Mouse (Mus musculus) frontal cortex, adult 2 months (tissue): ENCODE data around the gene Sin3a. TPM values are rescaled to one million over a fixed set of nuclear protein-coding genes. Genes with fewer than 3 reads are reported as not detected.
A peak's percentile ranks its signal among the peaks of the same experiment; 100 is the strongest.

Source experiments
- DNase-seq, 2 experiments: peaks; one replicate each; pipeline ENCODE4 v3.0.0; 2022; ENCODE audit warnings: low spot score in 1 of 2; ENCODE audit errors: extremely low spot score in 1 of 2
- polyA plus RNA-seq: library from polyadenylated mRNA; depleted of rRNA; stranded (reverse); fragments of >200 nt; gene quantifications from 2 replicates; pipeline ENCODE4 v1.2.3, GENCODE M21; 2012; rRNA removed

Sin3a gene
- 27.4 and 29.9 TPM in 2 replicates for polyA plus RNA-seq

DNA sequence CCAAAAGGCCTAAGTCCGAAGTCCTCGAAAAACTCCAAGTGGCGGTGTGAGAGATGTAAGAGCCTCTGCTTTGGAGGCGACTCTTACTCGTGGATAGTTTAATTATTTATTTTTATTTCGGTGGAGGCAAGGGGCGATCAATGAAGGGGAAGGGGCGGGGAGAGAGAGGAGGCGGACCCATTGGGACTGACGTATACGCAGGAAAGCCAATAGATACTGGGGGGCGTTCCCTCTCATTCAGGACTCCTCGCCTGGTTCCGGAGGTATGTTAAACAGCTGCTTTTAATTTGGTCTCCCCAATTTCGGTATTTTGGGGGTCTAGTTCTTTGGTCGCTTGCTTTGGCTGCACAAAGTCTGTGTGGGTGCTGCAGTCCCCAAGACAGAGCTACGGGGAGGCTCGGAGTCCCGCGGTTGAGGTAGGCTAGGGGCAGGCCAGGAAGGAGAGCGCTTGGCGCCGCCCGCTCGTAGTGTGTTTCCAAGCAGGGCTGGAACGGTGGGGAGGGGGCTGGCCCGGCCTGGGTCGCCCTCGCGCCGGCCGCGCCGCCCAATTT lies at the start of gene Sin3a:
TSS of gene Sin3a (plus strand) at position 240 of the 551 bp plus-strand sequence.
- DNase-seq = peak; percentile 59 to 78

DNA sequence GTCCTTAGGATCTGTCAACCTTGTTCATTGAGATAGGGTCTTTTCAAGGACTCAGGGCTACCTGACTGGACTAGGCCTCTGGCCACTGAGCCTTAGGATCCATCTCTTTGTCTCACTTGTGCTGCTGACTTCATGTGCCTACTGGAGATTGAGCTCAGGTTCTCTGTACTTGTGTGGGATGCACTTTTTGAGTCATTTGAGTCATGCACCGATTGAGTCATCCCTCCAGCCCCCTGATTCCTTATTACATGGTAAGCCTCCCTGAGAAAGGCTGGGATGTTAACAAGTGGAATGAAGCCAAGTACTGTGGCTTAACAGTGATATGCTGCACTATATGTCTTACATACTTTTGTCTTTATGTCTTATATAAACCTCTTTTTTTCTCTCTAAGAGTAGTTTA lies 40.1 kb upstream of the Sin3a start:
- peak; percentile 57 to 68 for DNase-seq

DNA sequence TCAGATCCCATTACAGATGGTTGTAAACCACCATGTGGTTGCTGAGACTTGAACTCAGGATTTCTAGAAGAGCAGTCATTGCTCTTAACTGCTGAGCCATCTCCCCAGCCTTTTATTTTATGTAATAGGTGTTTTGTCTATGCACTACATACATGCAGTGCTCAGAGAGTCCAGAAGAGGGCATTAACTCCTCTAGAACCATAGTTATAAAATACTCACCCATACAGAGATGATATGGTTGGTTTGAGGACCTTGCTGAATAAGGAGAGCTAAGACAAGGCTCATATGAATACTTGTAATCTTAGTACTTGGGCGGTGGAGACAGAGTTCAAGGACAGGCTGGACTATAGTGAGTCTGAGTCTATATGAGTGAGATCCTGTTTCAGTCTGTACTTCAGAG lies 15.6 kb upstream of the Sin3a start:
- peak; percentile 55 to 83 for DNase-seq

DNA sequence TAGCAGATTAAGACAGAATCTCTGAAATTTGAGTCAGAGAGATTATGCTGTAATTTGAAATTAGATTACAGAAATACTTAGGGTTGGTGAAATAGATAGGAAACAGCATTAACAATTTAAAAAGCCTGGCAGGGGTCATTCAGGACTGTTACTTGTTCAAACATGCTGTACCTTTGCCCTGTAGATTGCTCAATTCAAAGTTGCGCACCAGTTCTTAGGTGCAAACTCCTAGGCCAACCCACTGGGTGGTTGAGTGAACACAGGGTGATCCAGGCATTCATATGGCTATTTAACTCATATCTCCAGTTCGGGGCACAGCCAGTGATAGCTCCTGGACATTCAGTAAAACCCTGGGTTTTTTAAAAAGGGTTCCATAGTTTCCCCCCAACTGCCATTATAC lies 7.7 kb upstream of the Sin3a start:
- DNase-seq = no peak

DNA sequence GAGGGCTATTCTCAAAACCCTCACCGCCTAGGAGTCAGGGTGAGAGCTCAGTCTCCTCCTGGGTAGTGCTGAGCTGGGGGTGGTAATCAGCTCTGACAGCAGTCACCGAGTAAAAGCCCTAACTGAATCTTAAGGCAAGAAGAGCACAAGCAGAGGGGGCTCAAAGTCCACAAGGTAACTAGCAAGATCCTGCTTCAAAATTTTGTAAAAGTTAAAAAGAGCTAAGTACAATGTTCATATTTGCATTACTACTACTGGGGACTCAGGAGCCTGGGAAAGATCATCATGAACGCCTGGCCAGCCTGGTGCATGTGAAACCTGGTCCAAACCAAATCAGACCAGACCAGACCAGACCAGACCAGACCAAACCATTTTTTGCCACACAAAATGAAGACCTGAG lies 3.6 kb upstream of the Sin3a start:
- no peak for DNase-seq

DNA sequence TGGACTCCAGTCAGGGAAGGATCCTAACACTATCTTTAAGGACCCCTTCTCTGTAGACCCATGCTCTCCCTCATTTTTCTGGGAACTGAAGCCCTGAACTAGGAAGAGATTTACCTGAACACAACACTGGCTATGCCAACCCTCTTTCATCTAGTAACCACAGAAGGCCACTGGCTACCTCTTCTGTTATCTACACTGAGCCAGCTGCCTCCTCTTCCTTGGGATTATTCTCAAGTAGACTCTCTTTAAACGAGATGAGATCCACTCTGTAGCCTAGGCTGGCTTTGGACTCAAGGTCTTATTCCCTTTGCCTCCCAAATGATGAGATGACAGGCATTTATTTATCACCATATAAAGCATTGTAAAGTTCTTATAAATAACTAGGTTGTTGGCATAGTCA lies 1.6 kb upstream of the Sin3a start:
- DNase-seq = no peak

DNA sequence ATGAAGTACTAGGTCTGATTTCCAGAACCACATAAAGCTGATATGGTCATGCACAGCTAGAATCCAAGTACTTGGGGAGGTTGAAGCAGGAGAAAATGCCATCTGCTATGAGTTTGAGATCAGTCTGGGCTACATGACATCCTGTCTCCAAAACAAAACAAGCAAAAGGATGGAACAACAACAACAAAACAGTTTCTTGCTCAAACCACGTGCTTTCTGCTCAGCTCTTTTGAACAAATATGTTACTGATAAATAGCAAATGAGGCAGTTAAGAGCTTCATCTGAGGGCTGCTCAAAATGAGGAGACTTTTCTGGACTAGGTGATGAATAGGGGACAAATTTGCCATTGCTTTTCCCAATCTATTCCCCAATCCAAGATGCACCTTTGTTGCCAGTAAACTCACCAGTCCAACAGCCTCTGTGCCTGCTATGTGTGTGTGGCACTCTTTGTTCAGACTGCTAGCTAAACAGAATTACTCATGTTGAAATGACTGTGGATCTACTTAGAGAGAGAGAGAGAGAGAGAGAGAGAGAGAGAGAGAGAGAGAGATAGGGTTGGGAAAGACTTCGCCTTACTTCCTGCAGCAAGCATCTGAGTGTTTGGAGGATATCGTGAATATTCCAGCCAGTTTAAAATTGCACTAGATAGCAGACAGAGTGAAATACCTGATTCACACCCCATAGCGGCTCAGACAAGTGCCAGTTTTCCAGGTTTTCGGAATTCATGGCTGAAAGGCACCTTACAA lies 867 bp upstream of the Sin3a start:
- DNase-seq = no peak

DNA sequence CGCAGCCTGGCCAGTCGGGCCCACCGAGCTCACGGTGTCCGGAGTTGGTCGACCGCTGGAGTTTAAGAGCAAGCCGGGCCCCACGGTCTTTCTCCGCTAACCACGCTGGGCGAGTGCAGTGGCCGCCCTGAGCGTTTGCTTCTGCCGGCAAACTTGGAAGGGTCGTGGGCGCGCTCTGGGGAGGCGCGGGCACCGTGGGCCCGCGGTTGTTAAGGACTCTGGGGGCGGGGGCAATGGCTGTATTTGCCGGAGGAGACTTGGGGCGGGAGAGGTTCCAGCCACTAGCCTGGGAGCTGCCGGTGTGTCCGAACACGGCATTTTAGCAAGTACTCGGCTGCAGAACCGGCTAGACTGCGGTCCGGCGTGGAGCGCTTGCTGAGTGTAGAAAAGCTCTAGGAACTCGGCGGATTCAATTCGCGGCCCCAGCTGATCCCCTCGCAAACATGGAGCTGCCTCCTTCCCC lies 717 bp downstream of the Sin3a start:
- DNase-seq = no peak

DNA sequence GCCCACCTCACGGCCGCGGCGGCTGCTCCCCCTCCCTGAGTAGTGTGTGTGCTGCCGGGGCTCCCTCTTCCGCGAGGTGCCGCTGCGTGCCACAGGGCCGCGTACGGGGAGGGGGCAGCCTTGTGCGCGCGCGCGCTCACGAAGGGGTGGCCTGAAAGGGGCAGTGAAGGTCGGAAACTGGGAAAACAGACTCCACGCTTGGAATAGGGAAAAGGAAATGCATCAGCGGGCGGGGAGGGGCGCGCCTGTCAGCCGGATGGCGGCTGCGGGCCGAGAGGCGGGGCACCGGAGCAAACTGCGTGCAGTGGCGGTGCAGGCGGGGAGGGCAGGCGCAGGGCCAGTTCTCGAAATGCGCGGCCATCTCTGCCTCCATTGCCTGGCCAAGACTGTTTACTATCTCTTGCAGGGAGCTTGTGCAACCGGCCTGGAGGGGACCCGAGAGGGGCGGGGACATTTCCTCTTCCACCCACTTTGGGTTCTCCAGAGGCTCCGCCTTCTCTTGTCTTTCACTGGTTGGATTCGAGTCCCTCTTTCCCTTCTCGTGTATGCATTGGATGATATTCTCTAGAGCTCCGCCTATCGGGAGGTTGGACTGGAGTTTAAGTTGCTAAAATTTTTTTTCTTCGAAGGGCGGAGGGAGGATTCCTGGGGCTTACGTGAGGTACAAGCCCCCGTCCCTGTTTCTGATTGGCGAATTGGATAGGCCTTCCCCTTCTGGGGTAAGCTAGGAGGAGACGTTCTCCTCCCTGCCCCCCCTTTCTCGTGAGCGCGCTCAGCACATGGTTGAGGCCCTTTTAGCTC lies 1.3 kb downstream of the Sin3a start:
- DNase-seq = peak; percentile 99

DNA sequence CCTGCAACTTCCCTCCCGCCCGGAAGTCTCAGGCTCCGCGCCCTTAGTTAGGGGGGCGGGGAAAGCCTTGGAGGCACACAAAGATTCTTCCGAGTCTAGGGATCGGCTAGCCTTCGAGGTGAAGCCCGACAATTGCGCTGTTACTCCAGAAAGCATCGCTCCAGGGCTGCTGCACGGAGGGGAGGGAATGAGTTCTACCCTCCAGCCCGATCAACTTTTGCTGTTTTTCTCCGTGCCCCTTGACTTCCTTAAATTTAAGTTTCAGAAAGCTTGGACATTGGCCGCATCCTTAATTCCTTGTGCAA lies 1.9 kb downstream of the Sin3a start:
- DNase-seq = no peak

DNA sequence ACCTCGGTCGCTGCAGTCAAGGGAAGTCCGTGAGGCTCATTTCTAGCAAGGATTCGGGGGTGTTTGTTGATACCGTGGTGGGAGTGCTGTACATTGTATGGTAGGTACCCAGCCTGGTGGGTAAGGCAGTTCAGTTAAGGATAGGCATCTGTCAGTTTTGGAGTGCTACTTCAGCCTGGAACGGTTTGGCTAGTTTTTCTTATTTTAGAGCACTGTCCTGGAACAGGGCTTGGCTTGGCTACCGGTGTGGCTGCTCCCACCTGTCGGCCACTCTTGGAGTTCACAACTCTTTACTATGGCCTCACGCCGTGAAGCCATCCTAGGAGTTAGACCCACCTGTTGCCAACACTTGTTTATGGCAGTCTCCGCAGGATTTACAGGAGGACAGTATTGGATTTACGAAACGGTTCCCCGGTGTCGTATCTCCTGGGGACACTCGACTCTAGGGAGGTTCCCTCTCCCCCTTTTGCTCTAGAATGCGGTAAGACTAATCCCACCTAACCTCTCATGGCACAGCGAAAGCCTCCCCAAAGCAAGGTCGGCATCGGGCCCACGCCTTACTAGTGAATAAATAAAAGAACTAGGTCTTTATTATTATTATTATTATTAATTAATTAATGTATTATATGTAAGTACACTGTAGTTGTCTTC lies 2.5 kb downstream of the Sin3a start:
- peak in 1 of 2 experiments; percentile 20 for DNase-seq

DNA sequence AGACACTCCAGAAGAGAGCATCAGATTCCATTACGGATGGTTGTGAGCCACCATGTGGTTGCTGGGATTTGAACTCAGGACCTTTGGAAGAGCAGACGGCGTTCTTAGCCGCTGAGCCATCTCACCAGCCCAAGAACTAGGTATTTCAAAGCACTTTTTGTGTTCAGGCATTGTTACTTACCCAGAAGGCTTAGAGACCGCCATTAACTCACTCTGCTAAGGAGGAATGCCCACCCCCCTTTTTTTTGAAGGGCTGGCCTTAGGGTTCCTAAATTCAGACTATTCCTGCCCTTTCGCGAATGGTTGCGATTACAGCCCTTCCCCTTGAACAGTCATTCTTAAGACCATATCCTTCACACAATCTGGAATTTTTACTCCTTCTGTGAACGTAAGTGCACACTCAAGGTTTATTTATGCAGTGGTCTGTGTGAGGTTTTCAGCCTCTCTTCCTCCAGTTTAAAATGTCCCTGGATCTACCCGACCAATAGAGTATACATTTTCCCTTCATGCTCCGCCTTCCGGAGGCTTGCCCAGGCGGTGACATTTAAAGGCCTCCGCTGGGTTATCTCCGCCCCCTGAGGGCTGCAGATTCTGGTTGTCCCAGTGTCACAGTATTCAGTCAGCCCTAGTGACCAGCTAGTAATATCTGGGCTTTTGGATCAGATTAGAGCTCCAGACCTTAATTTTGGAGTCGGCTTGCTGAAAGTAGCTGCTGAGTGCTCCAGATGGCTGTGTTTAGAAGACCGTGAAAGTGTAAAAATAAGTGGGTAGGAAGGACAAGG lies 3.2 kb downstream of the Sin3a start:
- DNase-seq = peak; percentile 47 to 72

DNA sequence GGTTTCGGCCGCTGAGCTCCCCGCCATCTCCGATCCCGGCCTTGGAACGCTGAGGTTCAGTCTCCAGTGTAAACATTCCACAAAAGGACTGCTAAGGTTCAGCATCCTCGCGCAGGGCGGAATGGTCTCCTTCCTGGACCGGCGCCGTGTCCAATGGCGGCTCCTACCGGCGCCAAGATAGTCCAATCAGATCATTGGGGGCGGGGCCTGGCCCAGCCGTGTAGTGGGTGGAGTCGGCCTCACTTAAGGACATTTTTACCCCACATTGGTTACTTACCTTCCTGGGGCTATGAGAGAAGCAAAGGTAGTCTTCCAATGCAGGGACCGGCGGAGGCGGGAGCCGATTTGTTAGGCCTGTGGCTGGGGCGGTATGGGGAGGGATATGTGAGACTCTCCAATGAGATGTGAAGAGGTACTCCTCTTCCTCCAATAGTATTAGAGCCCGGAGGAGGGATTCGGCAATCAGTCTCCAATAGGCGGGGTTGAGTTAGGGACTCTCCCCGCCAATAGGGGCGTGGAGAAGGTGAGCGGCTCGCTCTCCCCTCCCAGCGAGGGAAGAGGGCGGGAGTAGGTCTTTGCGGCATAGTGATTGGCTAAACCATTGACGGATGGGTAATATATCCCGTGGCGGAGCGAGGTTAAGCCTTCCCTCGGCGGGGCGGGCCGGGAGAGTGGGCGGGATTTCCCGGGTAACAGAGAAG lies 4.0 kb downstream of the Sin3a start:
- DNase-seq = peak; percentile 98 to 99

DNA sequence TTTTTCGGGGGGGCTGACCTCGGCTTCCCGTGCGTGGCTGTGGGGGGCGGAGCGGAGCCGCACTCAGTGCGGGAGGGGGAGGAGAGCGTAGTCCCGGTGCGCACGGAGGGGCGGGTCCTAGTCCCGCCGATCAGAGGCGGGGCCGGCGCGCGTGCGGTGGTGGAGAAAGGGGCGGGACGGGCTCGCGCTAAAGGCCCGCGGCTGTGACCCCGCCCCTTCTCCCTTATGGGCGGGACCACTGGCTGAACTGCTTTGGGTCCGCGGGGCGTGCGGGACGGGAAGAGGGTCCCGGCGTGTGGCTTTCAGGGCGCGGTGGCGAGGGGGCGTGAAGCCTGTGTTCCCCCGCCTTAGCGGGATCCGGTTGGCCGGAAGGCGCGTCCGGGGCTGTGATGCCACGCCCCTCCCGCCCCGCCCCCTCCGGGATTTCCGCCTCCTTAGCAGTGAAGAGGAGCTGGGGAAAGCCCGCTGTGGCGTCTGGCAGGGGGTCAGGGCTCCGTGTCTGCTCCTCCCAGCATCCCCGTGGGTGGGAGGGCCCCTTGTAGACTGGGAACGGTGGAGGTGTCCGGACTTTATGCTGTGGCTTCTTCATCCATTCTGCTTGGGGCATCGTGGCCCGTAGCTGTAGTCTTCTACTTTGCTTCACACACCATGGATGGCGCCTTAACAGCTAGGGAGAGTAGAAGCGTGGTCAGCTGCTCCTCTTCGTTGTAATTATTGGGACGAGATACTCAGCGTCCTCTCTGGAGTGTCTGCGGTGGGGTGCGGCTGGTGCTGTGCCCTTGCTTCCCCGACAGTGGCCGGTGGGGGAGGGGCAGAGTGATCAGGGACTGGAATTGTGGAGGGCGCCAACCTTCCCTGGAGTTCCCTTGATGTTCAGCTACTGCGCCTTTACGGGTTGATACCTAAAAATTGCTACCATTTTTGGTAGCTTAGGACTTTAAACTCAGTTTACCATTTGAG lies 5.1 kb downstream of the Sin3a start:
- peak; percentile 79 to 88 for DNase-seq

DNA sequence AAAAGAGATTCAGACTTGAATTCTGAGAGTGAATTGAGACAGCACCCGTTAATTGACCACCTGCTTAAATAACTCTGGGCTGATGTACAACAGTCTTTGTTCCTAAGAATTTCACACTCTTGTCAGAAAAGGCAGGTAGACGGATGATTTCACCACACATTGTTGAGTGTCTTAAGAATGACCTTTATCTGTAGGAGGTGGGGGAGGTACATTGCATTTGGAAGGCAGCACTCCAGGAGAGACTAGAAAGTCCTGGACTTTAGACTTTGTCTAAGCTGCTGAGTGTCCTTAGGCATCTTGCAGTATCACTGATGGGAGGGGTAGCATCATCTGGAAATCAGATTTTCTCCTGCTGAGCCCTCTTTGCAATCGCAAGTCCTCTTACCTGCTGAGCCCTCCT lies 10.4 kb downstream of the Sin3a start:
- DNase-seq = no peak

DNA sequence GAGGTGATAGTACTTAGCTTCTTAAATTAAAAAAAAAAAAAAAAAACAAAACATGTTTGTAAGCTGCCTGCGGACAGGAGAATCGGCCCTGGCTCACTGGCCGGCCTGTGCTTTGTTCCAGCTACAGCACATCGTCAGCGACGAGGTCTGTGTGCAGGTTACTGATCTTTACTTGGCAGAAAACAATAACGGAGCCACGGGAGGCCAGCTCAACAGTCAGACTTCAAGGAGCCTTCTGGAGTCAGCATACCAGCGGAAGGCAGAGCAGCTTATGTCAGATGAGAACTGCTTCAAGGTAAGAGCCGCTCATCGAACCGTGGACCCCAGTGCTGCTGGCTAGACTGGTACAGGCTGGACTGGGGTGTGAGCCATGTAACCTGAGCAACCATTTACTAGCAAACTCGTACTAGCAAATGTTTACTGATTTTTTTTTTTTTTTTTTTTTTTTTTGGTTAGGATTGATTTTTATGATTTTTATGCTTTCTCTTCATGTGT lies 45.5 kb downstream of the Sin3a start:
- DNase-seq = no peak

DNA sequence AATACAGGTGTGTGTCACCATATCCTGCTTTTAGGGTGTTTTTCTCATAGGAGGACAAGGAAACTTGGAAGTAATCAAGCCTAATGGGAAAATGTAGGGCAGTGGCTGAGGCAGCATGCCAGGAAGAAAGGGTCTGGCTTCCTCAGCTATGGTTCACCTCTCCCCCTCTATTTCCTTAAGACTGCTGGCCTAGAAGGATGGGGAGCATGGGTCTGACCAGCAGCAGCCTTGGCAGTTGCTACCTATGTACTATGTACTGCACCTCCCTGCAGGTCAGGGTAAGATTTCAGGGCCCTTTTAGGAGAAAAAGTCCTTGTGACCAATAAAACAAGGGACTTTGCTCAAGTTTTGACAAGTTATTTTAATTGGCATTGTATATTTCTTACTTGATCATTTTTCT lies 57.8 kb downstream of the Sin3a start:
- DNase-seq = no peak

DNA sequence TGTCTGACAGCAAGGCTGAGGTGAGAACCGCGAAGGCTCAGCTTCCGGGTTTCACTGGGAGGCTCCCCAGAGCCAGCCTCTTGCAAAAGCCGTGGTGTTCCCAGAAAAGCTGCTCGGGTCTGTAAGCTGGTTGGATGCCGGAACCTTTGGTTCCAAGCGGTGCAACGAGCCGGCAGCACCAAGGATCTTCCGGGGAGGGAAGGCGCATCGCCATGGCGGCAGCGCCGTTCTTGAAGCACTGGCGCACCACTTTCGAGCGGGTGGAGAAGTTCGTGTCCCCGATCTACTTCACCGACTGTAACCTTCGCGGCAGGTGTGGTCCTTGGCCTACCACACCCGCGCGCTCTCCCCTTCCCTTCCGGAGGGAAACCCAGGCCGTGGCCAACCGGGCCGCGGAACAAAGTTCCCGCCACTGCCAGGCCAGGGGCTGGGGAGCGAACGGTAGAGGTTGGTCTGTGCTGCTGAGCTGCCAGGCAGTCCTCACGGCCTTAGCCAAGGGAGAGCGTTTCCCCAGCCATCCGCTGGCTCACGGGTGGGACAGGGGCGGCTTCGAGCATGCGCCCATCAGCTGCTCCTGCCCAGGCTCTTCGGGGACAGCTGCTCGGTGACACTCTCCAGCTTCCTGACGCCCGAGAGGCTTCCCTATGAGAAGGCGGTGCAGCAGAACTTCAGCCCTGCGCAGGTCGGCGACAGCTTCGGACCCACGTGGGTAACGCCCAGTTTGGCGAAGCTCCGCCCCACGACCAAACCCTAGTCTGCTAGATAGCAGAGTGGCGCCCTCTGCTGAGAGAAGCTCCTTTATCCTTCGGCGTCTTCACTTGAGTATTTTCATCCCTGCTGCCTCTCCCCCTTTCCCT lies 59.0 kb downstream of the Sin3a start, which contains the start of gene Man2c1:
TSS of gene Man2c1 (plus strand) at position 114 of the 857 bp plus-strand sequence.
- DNase-seq = peak; percentile 92 to 96
